Mouse (Mus musculus) Muller cell, postnatal 12 days (primary cell): ENCODE data around the gene Nptn.
"Not testable (repeated sequence)": the region's sequence is repeated elsewhere in the genome, so short reads cannot be mapped to it uniquely, and the experiment has no call there.

Experiments
- DNase-seq: peaks from one replicate; pipeline ENCODE4 v3.0.0-alpha.2; 2015; ENCODE audit errors: inconsistent ontology term

Gene Nptn

DNA sequence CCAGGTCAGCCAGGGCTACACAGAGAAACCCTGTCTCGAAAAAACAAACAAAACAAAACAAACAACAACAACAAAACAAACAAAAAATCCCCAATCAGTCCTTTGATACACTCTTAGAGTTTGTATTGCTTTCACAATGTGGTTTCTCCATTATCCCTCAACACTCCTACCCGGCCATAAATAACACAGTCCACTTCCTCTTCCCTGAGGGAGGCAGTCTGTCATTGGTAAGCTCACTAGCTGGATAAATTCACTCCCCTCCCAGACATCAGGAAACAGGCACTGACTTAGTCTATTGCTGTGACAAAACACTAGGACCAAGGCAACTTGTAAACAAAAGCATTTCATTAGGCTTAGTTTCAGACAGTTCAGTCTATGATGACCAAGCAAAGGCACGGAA, 21.8 kb upstream of the Nptn start:
- DNase-seq: no peak

- DNase-seq: not testable (repeated sequence)
These were observed 16.1 kb upstream of the Nptn start for GRCm38 (mm10) chr9:58565945-58566344.

DNA sequence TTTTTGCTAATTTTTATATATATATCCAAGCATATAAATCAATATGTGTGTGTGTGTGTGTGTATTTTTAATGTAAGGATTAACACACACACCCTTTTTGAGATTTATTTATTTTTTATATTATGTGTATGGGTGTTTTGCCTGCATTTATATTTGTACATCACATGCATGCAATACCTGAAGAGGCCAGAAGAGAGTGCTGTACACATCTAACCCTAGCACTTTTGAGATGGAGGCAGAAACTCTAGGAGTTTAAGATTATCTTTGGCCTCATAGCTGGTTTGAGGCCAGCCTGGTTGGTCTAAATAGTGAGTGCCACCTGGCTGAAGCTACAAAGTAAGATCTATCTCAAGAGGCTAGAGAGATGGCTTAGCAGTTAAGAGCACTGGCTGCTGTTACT, 14.4 kb upstream of the Nptn start:
- DNase-seq: no peak

- DNase-seq: no peak
These were observed 11.0 kb upstream of the Nptn start for GRCm38 (mm10) chr9:58571001-58571400.

DNA sequence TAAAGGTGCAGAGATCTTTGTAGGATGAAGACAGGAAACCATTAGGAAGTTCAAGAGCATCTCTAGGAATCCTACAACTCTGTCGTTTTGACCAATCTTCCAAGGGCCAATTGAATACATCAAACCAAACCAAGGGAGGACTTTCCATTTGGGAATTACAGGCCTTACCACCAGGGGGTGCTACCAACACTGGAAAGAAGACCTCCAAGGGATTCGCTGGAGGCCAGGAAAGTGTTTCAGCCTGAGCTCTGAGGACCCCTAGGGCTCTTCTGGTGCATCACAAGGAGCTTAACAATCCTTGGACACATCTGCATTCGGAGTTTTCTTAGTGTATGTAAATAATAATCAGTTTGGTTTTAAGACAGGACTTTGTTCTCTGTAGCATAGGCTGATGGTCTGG, 3.4 kb upstream of the Nptn start:
- peak; percentile 73 for DNase-seq

GRCm38 (mm10) chr9:58580453-58581195, 1.4 kb upstream of the Nptn start:
- peak; percentile 56 for DNase-seq

DNA sequence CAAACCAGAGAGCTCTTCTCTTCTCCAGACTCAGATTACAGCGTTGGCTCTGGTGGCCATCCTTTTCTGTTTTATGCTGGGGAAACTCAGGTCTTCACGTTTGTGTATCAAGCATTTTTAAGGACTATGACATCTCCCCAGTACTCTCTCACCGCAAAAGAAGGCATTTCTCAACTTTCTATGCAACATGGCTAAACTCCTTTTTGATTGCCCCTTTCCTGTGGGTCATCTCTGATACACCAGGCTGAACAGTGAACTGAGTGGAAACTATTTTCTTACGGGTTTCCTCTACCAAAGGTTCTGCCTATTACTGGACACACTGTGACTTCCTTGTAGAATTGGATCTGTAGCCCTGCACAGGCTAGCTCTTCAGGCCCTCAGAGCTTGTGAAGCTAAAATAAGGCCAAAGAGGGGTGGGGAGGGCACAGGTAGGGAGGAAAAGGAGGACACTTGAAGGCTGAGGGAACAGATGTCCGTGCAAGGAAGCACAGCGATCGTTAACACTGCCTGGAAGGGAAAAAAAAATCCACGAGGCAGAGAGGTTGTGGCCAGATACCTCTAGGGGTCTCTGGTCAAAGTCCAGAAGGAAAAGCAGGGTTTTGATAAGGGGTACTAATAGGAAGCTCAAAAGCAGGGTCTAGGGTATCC, 633 bp upstream of the Nptn start:
- DNase-seq: no peak

- DNase-seq: no peak
These were observed 684 bp downstream of the Nptn start for GRCm38 (mm10) chr9:58582581-58583266.

- DNase-seq: peak; percentile 41
These were observed 1.2 kb downstream of the Nptn start for GRCm38 (mm10) chr9:58583267-58583641.

DNA sequence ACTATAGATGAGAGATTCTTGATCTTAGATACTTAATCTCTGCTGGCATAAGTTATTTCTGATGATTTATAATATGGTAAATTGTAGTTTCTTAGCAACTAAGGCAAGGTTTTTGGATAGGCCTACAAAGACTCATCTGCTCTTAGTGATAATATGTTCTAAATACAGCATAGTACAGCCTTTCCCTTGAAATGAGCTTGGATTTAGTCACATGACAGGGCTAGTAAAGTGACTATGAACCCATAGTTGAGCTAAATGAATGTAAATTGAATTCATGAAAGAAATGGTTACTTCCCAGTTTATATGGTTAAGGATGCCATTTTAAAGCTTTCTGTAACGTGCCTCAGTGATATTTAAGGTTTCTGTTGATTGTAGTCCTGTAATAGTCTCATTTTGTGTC, 2.3 kb downstream of the Nptn start:
- DNase-seq: no peak

GRCm38 (mm10) chr9:58588657-58589056, 6.6 kb downstream of the Nptn start:
- DNase-seq: no peak

- no peak for DNase-seq
These were observed 13.3 kb downstream of the Nptn start for GRCm38 (mm10) chr9:58595313-58595712.

DNA sequence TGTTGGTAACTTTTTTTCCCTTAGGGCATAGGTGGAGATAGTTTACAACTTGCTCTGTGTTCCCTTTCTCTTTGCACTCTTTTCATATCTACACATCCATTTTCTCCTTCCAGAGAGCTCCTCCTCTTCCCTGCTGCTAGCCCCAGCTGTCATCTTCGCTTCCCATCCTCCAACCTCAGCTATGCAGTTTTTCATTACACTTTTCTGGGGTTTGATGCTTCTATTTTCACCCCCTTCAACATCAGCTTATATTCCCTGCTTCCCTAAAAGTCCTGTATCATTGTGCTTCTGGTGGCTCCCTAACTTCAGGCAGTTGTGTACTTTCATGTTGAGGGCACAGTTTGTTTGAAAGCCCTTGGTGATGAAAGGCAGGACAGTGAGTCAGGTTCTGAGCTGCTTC, 31.8 kb downstream of the Nptn start:
- DNase-seq: peak; percentile 49

DNA sequence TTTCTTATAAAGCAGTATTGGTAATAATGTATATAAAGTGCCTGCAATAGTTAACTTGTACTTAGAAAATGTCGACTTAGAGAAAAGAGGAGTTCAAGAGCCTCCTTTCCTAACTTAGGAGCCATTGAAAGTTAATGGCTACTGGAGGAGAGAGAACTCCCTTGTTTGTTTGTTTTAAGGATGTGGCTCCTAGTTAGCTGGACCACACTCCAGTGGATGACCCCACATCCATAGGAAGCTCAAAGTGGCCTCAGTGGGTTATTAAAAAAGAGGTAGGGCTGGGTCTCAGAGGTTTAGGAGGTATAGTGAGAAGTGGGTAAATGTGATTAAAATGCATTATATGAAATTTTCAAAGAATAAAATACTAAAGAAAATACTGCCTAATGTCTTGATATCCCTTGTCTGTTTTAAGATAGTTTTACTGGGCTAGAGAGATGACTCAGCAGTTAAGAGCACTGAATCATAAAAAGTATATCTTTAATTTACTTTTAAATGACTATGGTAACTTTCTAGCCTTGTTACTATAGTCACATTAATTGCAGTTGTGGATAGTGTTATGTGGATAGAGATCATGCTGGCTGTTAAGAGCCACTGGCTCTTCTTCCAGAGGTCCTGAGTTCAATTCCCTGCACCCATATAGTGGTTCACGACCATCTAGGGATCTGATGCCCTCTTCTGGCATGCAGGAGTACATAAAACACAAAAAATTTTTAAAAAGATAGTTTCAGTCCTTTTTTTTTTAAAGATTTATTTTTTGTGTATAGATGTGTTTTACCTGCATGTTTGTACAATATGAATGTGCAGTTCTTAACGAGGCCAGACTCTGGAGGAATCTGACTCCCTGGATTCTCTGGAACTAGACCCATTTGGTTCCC, 33.3 kb downstream of the Nptn start:
- no peak for DNase-seq

DNA sequence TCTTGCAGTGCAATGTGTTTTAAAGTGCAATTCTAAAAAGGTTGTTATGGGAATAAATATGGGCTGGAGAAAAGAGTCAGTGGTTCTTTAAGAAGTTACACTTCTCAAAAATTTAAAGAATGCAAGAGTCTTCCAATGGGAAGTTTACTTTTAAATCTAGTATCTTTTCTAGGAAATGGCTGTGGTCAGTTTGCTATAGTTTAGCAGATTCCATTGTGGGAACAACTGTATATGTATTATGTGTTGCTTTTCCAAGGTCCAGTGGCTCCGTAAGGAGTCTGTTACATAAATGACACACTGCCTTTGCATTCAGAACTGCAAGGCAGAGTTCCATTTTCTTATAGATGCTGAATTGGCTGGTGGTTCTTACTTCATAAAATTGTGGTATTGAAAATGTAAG, 41.0 kb downstream of the Nptn start:
- peak; percentile 32 for DNase-seq

GRCm38 (mm10) chr9:58627197-58627596, 45.2 kb downstream of the Nptn start:
- DNase-seq: no peak

GRCm38 (mm10) chr9:58630441-58630840, 48.4 kb downstream of the Nptn start:
- no peak for DNase-seq

DNA sequence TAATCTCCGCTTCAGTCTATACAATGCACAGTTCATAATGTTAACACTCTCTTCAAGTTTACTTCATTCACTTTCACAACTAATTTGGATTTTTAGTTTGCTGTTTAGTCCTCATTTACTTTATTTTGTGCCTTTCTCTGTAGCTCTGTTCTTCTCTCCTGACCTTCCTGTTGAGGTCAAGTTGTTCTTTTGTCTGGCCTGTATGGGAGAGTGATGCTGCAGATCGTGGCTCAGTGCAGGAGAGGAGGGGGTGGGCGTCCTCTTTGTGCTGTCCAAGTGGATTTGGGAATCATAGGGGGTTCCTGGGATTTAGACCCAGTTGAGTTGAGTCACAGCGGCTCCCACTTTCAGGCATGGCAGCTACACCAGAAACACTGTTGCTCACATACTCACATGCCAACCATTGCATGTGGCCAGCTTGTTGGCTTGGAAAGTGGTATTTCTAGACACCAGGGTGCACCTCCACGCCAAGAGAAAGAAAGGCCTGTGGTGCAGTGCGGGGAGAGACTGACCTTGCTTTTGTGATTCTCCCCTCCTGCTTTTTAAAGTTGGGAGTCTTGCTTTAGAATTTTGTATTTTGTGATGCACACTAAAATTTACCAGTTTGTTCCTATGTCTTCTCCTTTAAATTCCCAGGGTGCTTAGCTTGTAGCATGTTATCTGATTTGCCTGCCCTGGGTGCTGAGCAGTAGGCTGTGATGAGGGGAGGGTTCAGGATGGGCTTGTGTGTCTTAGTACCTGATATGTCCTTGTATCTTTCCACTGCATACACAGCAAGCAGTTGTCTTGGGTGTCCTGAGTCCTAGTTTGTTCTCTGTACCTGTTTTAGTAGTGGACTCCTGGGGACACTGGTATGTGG, 66.6 kb downstream of the Nptn start:
- peak; percentile 43 for DNase-seq

- peak; percentile 18 for DNase-seq
These were observed 67.2 kb downstream of the Nptn start for GRCm38 (mm10) chr9:58649265-58649626.

GRCm38 (mm10) chr9:58651993-58652392, 70.0 kb downstream of the Nptn start:
- DNase-seq: peak; percentile 26

- no peak for DNase-seq
These were observed 72.5 kb downstream of the Nptn start for GRCm38 (mm10) chr9:58654494-58654893.
